Mouse (Mus musculus) cerebellum, adult 2 months (tissue): ENCODE data around the gene Cwc27.

Source experiments
- CTCF ChIP-seq: fragments of 200-500 bp; IDR thresholded peaks from 2 replicates; pipeline ENCODE4 v1.5.1; 2011; ENCODE audit warnings: low read depth, mild to moderate bottlenecking, control low read depth, low read length, moderate library complexity, borderline replicate concordance; ENCODE audit not compliant: insufficient read depth
- POLR2A ChIP-seq: fragments of 200-500 bp; IDR thresholded peaks from 2 replicates; pipeline ENCODE4 v1.6.1; 2011; ENCODE audit warnings: low read length, control low read depth, borderline replicate concordance; ENCODE audit not compliant: insufficient read depth

DNA sequence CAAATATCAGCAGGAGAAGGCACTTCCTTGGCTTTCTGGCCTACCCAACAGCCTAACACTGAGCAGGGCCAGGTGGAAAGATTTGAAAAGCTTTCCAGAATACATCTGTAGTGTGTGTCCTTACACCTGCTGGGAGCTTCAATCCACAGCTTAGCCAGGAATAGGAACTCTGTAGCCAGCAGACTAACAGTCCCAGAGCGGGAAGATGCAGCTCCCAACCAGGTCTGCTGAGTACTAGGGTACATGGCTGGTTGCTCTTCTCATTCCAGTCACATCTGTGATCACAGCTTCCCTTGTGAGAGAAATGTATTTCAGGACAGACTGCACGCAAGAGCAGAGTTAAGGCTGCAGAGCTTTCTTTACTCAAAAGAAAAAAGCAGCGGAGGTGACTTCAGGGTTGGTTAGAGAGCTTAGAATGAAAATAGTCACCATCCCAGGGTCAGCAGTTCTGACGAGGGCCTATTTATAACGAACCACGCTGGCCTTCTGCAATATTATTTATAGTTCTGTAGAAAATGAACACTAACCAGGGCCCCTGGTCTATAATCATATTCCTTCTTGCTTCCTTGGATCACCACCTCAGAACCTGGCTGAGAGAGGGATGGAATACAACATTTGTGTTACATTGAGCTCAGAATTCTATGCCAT lies 171.0 kb downstream of the Cwc27 start:
- TF ChIP-seq POLR2A (no peak), CTCF (no peak)
